Mouse (Mus musculus): ENCODE measurements at regions not wholly inside any gene's neighbourhood (a gene's known extent, or its start where the extent isn't known, plus 50 kb on each side); places are given as distances from the start of the nearest gene placed in this dataset.

- H3K9ac ChIP-seq (ENCODE audit: low read depth, low read length): no peak overlapping the region
- no peaks in the 10 kb centered on the region for H3K27me3 ChIP-seq (ENCODE audit: control insufficient read depth, insufficient read depth, low read length)
- H3K4me3 ChIP-seq (ENCODE audit: insufficient read depth, low read depth, low read length): no peak overlapping the region
- no peaks in the 10 kb centered on the region for H3K4me1 ChIP-seq (ENCODE audit: control insufficient read depth, insufficient read depth, low read length)
- no peak overlapping the region for H3K27ac ChIP-seq (replicated peaks; ENCODE audit: insufficient read depth, low read depth, low read length)
- no peak for TF ChIP-seq CTCF (IDR thresholded peaks at IDR 0.05; ENCODE audit: low read depth, low read length)
- TF ChIP-seq POLR2A (IDR thresholded peaks at IDR 0.05; ENCODE audit: extremely low read depth, insufficient read depth, low read length): no peak
- 85% methylated on average over 7 of the region's 7 CpGs for WGBS
- no peak for DNase-seq (ENCODE audit: extremely low read depth, low read depth, low spot score)
- H3K79me2 ChIP-seq (ENCODE audit: control insufficient read depth, insufficient read depth, low read length): no peaks in the 10 kb centered on the region
- no peaks in the 10 kb centered on the region for H3K36me3 ChIP-seq (ENCODE audit: control insufficient read depth, insufficient read depth, low read length)
These were observed 85.6 kb downstream of the Gxylt1 start for GRCm38 (mm10) chr15:93189266-93189855.

- WGBS: 84% methylated on average over 5 of the region's 5 CpGs
- Histone ChIP-seq H3K4me3 (ENCODE audit: insufficient read depth, low read depth, low read length) (no peak overlapping the region), H3K4me1 (ENCODE audit: control insufficient read depth, insufficient read depth, low read length) (no peaks in the 10 kb centered on the region), H3K27me3 (ENCODE audit: control insufficient read depth, insufficient read depth, low read length) (no peaks in the 10 kb centered on the region), H3K36me3 (ENCODE audit: control insufficient read depth, insufficient read depth, low read length) (no peaks in the 10 kb centered on the region), H3K9ac (ENCODE audit: low read depth, low read length) (no peak overlapping the region), H3K27ac (replicated peaks; ENCODE audit: insufficient read depth, low read depth, low read length) (no peak overlapping the region), H3K79me2 (ENCODE audit: control insufficient read depth, insufficient read depth, low read length) (no peaks in the 10 kb centered on the region)
- DNase-seq (ENCODE audit: extremely low read depth, low read depth, low spot score): no peak
- TF ChIP-seq CTCF (IDR thresholded peaks at IDR 0.05; ENCODE audit: low read depth, low read length) (no peak), POLR2A (IDR thresholded peaks at IDR 0.05; ENCODE audit: extremely low read depth, insufficient read depth, low read length) (no peak)
These were observed 98.8 kb downstream of the Gxylt1 start for GRCm38 (mm10) chr15:93176221-93176620.

GRCm38 (mm10) chr15:93168784-93169183 lies 106.2 kb downstream of the Gxylt1 start:
- Histone ChIP-seq H3K4me1 (ENCODE audit: control insufficient read depth, insufficient read depth, low read length) (no peaks in the 10 kb centered on the region), H3K36me3 (ENCODE audit: control insufficient read depth, insufficient read depth, low read length) (no peaks in the 10 kb centered on the region), H3K9ac (ENCODE audit: low read depth, low read length) (no peak overlapping the region), H3K4me3 (ENCODE audit: insufficient read depth, low read depth, low read length) (no peak overlapping the region), H3K27me3 (ENCODE audit: control insufficient read depth, insufficient read depth, low read length) (no peaks in the 10 kb centered on the region), H3K27ac (replicated peaks; ENCODE audit: insufficient read depth, low read depth, low read length) (no peak overlapping the region), H3K79me2 (ENCODE audit: control insufficient read depth, insufficient read depth, low read length) (no peaks in the 10 kb centered on the region)
- no peak for TF ChIP-seq POLR2A (IDR thresholded peaks at IDR 0.05; ENCODE audit: extremely low read depth, insufficient read depth, low read length)
- no peak for TF ChIP-seq CTCF (IDR thresholded peaks at IDR 0.05; ENCODE audit: low read depth, low read length)
- no peak for DNase-seq (ENCODE audit: extremely low read depth, low read depth, low spot score)
- 75% methylated on average over 3 of the region's 3 CpGs for WGBS

DNA sequence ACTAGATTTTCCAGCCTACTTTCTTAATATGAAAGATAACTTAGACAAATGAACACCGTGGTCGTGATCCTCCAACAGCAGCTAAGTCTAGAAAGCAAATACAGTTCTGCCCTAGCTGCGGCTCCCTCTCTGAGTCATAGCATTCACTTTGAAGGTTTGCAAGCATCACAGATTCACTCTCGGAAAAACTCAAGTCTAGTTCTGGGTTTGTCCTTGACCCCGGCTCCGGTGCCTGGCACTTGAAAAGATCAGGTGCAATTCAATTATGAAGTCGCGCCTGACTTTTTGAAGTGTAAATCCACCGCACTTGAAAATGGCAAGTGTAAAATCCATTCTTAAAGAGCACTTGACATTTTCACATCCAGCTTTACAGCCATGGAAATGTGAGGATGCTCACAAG lies 107.5 kb downstream of the Gxylt1 start:
- TF ChIP-seq CTCF (IDR thresholded peaks at IDR 0.05; ENCODE audit: low read depth, low read length) (no peak), POLR2A (IDR thresholded peaks at IDR 0.05; ENCODE audit: extremely low read depth, insufficient read depth, low read length) (no peak)
- Histone ChIP-seq H3K4me3 (ENCODE audit: insufficient read depth, low read depth, low read length) (no peak overlapping the region), H3K27ac (replicated peaks; ENCODE audit: insufficient read depth, low read depth, low read length) (no peak overlapping the region), H3K27me3 (ENCODE audit: control insufficient read depth, insufficient read depth, low read length) (no peaks in the 10 kb centered on the region), H3K4me1 (ENCODE audit: control insufficient read depth, insufficient read depth, low read length) (no peaks in the 10 kb centered on the region), H3K9ac (ENCODE audit: low read depth, low read length) (no peak overlapping the region), H3K36me3 (ENCODE audit: control insufficient read depth, insufficient read depth, low read length) (no peaks in the 10 kb centered on the region), H3K79me2 (ENCODE audit: control insufficient read depth, insufficient read depth, low read length) (no peaks in the 10 kb centered on the region)
- no peak for DNase-seq (ENCODE audit: extremely low read depth, low read depth, low spot score)
- 89% methylated on average over 9 of the region's 9 CpGs for WGBS

- no peaks in the 10 kb centered on the region for H3K27me3 ChIP-seq (ENCODE audit: control insufficient read depth, insufficient read depth, low read length)
- no peaks in the 10 kb centered on the region for H3K4me1 ChIP-seq (ENCODE audit: control insufficient read depth, insufficient read depth, low read length)
- WGBS: 78% methylated on average over 25 of the region's 25 CpGs
- H3K4me3 ChIP-seq (ENCODE audit: insufficient read depth, low read depth, low read length): no peak overlapping the region
- no peak for DNase-seq (ENCODE audit: extremely low read depth, low read depth, low spot score)
- H3K9ac ChIP-seq (ENCODE audit: low read depth, low read length): no peak overlapping the region
- no peaks in the 10 kb centered on the region for H3K36me3 ChIP-seq (ENCODE audit: control insufficient read depth, insufficient read depth, low read length)
- TF ChIP-seq CTCF (IDR thresholded peaks at IDR 0.05; ENCODE audit: low read depth, low read length) (no peak), POLR2A (IDR thresholded peaks at IDR 0.05; ENCODE audit: extremely low read depth, insufficient read depth, low read length) (no peak)
- no peaks in the 10 kb centered on the region for H3K79me2 ChIP-seq (ENCODE audit: control insufficient read depth, insufficient read depth, low read length)
- no peak overlapping the region for H3K27ac ChIP-seq (replicated peaks; ENCODE audit: insufficient read depth, low read depth, low read length)
These were observed 112.8 kb downstream of the Gxylt1 start for GRCm38 (mm10) chr15:93161924-93162910.

GRCm38 (mm10) chr15:93161329-93161728 lies 113.7 kb downstream of the Gxylt1 start:
- TF ChIP-seq CTCF (IDR thresholded peaks at IDR 0.05; ENCODE audit: low read depth, low read length) (no peak), POLR2A (IDR thresholded peaks at IDR 0.05; ENCODE audit: extremely low read depth, insufficient read depth, low read length) (no peak)
- Histone ChIP-seq H3K79me2 (ENCODE audit: control insufficient read depth, insufficient read depth, low read length) (no peaks in the 10 kb centered on the region), H3K27ac (replicated peaks; ENCODE audit: insufficient read depth, low read depth, low read length) (no peak overlapping the region), H3K9ac (ENCODE audit: low read depth, low read length) (no peak overlapping the region), H3K36me3 (ENCODE audit: control insufficient read depth, insufficient read depth, low read length) (no peaks in the 10 kb centered on the region), H3K4me1 (ENCODE audit: control insufficient read depth, insufficient read depth, low read length) (no peaks in the 10 kb centered on the region), H3K4me3 (ENCODE audit: insufficient read depth, low read depth, low read length) (no peak overlapping the region), H3K27me3 (ENCODE audit: control insufficient read depth, insufficient read depth, low read length) (no peaks in the 10 kb centered on the region)
- WGBS: 76% methylated on average over 7 of the region's 7 CpGs
- no peak for DNase-seq (ENCODE audit: extremely low read depth, low read depth, low spot score)
